Mouse (Mus musculus) heart, adult 2 months (tissue): ENCODE measurements at regions not wholly inside any gene's neighbourhood (a gene's known extent, or its start where the extent isn't known, plus 50 kb on each side); places are given as distances from the start of the nearest gene placed in this dataset.

Experiments used
- DNase-seq, 2 experiments: peaks; one replicate each; pipeline ENCODE4 v3.0.0; 2021
- H3K27ac ChIP-seq: fragments of 200-600 bp; 2 replicates; pipeline ENCODE4 v1.8.1; 2022
- H3K27me3 ChIP-seq: fragments of 200-500 bp; 2 replicates; pipeline ENCODE4 v1.6.1; 2012; ENCODE audit warnings: mild to moderate bottlenecking, low read length, inconsistent platforms, mixed read lengths; ENCODE audit not compliant: control insufficient read depth, insufficient read depth
- H3K36me3 ChIP-seq: fragments of 200-500 bp; 2 replicates; pipeline ENCODE4 v1.6.1; 2012; ENCODE audit warnings: low read length, inconsistent platforms; ENCODE audit not compliant: control insufficient read depth, insufficient read depth
- H3K4me1 ChIP-seq: fragments of 200-500 bp; 2 replicates; pipeline ENCODE4 v1.6.1; 2011; ENCODE audit warnings: low read length; ENCODE audit not compliant: control insufficient read depth, insufficient read depth
- H3K4me3 ChIP-seq: fragments of 200-600 bp; 2 replicates; pipeline ENCODE4 v1.8.1; 2022
- H3K79me2 ChIP-seq: fragments of 200-500 bp; replicated peaks from 2 replicates; pipeline ENCODE4 v1.6.1; 2012; ENCODE audit warnings: mild to moderate bottlenecking, inconsistent platforms, low read length, moderate library complexity, mixed read lengths; ENCODE audit not compliant: control insufficient read depth, insufficient read depth
- H3K9ac ChIP-seq: fragments of 200-500 bp; 2 replicates; pipeline ENCODE4 v1.6.1; 2012; ENCODE audit warnings: low read depth, mild to moderate bottlenecking, control low read depth, inconsistent platforms, low read length, mixed read lengths
- CTCF ChIP-seq: fragments of 200-600 bp; IDR thresholded peaks from 2 replicates; pipeline ENCODE4 v1.8.1; 2022; ENCODE audit warnings: antibody characterized with exemption, mild to moderate bottlenecking, moderate library complexity
- EP300 ChIP-seq: fragments of 200-500 bp; IDR thresholded peaks from 2 replicates; pipeline ENCODE4 v1.6.1; 2011; ENCODE audit warnings: low read depth, low read length, control low read depth; ENCODE audit not compliant: insufficient read depth
- POLR2A ChIP-seq: fragments of 200-500 bp; IDR thresholded peaks from 2 replicates; pipeline ENCODE4 v1.6.1; 2011; ENCODE audit warnings: mild to moderate bottlenecking, low read depth, low read length, control low read depth; ENCODE audit not compliant: insufficient read depth
- WGBS: fragments of 180-500 bp; shearing (Covaris S2); methylation state at CpG from one replicate; pipeline ENCODE4 v1.1.7; 2018; 5-methylcytosine and 5-hydroxymethylcytosine counted together
- intact Hi-C: fragments of 180-260 bp; cut with DNase I; formaldehyde crosslinking; loops from one replicate; pipeline ENCODE4 v1.15.1; 2025

DNA sequence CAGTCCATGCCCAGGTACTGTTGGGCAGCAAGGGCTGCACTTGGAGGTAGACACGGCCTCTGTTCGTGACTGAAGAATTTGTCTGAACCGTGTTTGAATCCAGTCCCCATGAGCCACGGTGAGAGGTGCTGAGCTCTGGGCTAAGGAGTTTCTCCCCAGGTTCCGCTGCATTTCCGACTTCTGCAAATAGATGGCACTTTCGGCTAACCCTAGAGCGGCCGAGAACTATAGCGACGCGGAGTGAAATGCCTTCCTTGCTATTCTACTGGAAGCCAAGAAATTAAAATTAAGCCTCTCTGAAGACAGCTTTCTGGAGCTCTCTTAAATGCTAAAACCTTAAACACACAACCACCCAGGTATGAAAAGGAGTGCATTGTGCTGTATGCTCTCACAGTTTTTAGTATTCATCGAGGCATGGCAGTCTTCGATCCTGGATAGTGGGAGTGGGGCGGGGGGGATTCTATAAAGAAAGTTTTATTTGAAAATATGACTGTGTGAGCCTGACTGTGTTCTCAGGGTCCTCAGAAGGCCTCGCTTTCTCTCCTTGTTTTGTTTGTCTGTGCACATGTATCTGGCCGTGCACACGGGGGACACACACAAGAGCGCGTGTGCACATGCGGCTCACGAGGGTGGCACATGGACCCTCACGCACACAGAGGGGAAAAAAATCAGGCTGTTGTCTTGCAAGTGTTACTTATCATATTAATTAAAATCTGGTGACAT is 159.6 kb downstream of the Tex29 start:
- Histone ChIP-seq H3K27ac (no peak overlapping the region), H3K9ac (no peak overlapping the region), H3K27me3 (no peaks in the 10 kb centered on the region), H3K4me1 (no peaks in the 10 kb centered on the region), H3K79me2 (no peaks in the 10 kb centered on the region), H3K36me3 (no peaks in the 10 kb centered on the region), H3K4me3 (no peak overlapping the region)
- intact Hi-C loops, result loop anchor here (1.0 kb wide), 1 partner anchor 563 kb away; no protein-coding TSS in a partner anchor
- peak; percentile 15 to 56 for DNase-seq
- no peak for TF ChIP-seq POLR2A
- TF ChIP-seq CTCF, result peak; percentile 78
- peak; percentile 54; the same call in 1 of the 2 replicates for TF ChIP-seq EP300
- 34% methylated on average over 23 of the region's 23 CpGs for WGBS

- H3K4me1 ChIP-seq, result no peaks in the 10 kb centered on the region
- intact Hi-C loops, result no loop called here
These were observed 160.2 kb downstream of the Tex29 start for GRCm38 (mm10) chr8:12000459-12000789.

DNA sequence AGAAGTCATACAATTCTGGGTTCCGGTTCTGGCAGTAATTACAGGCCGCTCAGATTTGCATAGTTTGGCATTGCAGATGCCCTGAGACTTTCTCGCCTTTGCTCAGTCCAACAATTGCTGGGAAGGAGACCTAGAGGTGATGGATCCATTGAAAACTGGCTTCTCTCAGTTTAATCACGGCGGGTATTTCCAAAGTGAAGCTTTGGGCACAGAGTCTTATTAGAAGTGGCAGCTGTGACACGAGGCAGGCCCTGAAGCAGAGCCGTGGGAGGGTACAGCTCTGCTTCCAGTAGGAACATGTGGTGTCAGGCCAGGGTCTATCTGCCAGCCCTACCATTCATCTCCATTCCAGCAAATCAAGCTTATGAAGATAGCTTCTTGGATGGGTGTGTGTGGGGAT is 164.0 kb downstream of the Tex29 start:
- H3K9ac ChIP-seq, result no peak overlapping the region
- no peaks in the 10 kb centered on the region for H3K36me3 ChIP-seq
- TF ChIP-seq POLR2A (no peak), CTCF (no peak), EP300 (no peak)
- H3K27ac ChIP-seq, result no peak overlapping the region
- H3K79me2 ChIP-seq, result no peaks in the 10 kb centered on the region
- H3K27me3 ChIP-seq, result no peaks in the 10 kb centered on the region
- H3K4me1 ChIP-seq, result no peaks in the 10 kb centered on the region
- H3K4me3 ChIP-seq, result no peak overlapping the region
- WGBS, result 88% methylated on average over 7 of the region's 7 CpGs
- no peak for DNase-seq
- intact Hi-C loops, result no loop called here

More at GRCm38 (mm10) chr8:12000459-12000789, 160.2 kb downstream of the Tex29 start:
- Histone ChIP-seq H3K36me3 (no peaks in the 10 kb centered on the region), H3K27me3 (no peaks in the 10 kb centered on the region), H3K4me3 (no peak overlapping the region), H3K79me2 (no peaks in the 10 kb centered on the region), H3K9ac (no peak overlapping the region), H3K27ac (no peak overlapping the region)
- 45% methylated on average over 2 of the region's 2 CpGs for WGBS
- no peak for TF ChIP-seq EP300
- no peak for TF ChIP-seq POLR2A
- no peak for TF ChIP-seq CTCF
- DNase-seq, result no peak

- WGBS, result 90% methylated on average over 3 of the region's 3 CpGs
These were observed 172.5 kb downstream of the Tex29 start for GRCm38 (mm10) chr8:12012769-12013168.

GRCm38 (mm10) chr8:12017750-12018149 is 177.5 kb downstream of the Tex29 start:
- 35% methylated on average over 7 of the region's 7 CpGs for WGBS
- intact Hi-C loops, result no loop called here
- Histone ChIP-seq H3K27me3 (no peaks in the 10 kb centered on the region), H3K4me1 (no peaks in the 10 kb centered on the region), H3K27ac (no peak overlapping the region), H3K9ac (no peak overlapping the region), H3K4me3 (no peak overlapping the region), H3K36me3 (no peaks in the 10 kb centered on the region), H3K79me2 (no peaks in the 10 kb centered on the region)
- no peak for DNase-seq
- TF ChIP-seq CTCF, result no peak
- no peak for TF ChIP-seq EP300
- TF ChIP-seq POLR2A, result no peak

More at GRCm38 (mm10) chr8:12012769-12013168, 172.5 kb downstream of the Tex29 start:
- no peaks in the 10 kb centered on the region for H3K27me3 ChIP-seq
- H3K4me1 ChIP-seq, result no peaks in the 10 kb centered on the region
- intact Hi-C loops, result no loop called here
- no peak overlapping the region for H3K9ac ChIP-seq
- H3K4me3 ChIP-seq, result no peak overlapping the region
- TF ChIP-seq CTCF (no peak), EP300 (no peak), POLR2A (no peak)
- no peaks in the 10 kb centered on the region for H3K79me2 ChIP-seq
- DNase-seq, result no peak
- no peak overlapping the region for H3K27ac ChIP-seq
- no peaks in the 10 kb centered on the region for H3K36me3 ChIP-seq

DNA sequence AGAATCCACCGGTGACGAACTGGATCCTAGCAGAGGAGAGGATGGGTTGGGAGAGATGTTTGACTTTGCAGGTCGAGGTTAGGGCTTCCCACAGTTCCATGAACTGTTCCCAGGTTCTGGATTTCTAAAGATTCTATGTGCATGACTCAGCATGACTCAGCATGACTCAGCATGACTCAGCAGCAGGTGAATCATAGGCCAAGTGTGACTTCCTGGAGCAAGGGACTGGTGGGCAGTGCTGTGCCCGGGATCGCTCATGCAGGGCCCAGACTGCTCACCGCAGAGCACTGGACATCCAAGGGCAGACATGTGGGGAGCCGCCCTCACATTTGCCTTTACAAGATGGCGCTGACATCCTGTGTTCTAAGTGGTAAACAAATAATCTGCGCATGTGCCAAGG is 179.0 kb downstream of the Tex29 start:
- Histone ChIP-seq H3K27ac (no peak overlapping the region), H3K79me2 (no peaks in the 10 kb centered on the region), H3K27me3 (no peaks in the 10 kb centered on the region), H3K4me1 (no peaks in the 10 kb centered on the region), H3K36me3 (no peaks in the 10 kb centered on the region), H3K4me3 (no peak overlapping the region), H3K9ac (no peak overlapping the region)
- intact Hi-C loops, result no loop called here
- TF ChIP-seq EP300 (no peak), POLR2A (no peak), CTCF (no peak)
- WGBS, result 92% methylated on average over 9 of the region's 9 CpGs
- no peak for DNase-seq
